Mouse (Mus musculus) lung, postnatal 4 days (tissue): ENCODE measurements at regions not wholly inside any gene's neighbourhood (a gene's known extent, or its start where the extent isn't known, plus 50 kb on each side); places are given as distances from the start of the nearest gene placed in this dataset.
"Not testable (repeated sequence)": the region's sequence is repeated elsewhere in the genome, so short reads cannot be mapped to it uniquely, and the experiment has no call there.

Source experiments
- DNase-seq, 2 experiments: peaks; one replicate each; pipeline ENCODE4 v3.0.0; 2021

DNA sequence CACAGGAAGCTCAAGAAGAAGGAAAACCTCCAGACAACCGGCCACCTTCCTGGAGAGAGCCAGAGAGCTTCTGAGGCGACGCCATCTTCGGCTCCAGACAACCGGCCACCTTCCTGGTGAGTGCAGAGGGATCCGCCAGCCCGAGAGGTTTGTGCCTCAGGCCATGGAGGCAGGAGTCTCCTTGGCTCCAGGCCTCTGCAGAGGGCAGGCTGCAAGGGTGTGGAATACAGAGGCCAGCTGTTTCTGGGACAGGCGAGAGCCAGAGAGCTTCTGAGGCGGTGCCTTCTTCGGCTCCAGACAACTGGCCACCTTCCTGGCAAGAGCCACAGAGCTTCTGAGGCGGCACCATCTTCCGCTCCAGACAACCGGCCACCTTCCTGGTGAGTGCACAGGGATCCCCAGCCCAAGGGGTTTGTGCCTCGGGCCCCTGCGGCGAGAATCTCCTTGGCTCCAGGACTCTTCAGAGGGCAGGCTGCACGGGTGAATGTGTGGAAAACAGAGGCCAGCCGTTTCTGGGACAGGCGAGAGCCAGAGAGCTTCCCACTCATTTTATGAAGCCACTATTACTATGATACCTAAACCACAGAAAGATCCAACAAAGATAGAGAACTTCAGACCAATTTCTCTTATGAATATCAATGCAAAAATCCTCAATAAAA lies 441.4 kb downstream of the Arl6ip6 start:
- peak in 1 of 2 experiments; percentile 18 for DNase-seq

- no peak for DNase-seq
These were observed 416.6 kb downstream of the Rprm start for GRCm38 (mm10) chr2:53668599-53669372.

DNA sequence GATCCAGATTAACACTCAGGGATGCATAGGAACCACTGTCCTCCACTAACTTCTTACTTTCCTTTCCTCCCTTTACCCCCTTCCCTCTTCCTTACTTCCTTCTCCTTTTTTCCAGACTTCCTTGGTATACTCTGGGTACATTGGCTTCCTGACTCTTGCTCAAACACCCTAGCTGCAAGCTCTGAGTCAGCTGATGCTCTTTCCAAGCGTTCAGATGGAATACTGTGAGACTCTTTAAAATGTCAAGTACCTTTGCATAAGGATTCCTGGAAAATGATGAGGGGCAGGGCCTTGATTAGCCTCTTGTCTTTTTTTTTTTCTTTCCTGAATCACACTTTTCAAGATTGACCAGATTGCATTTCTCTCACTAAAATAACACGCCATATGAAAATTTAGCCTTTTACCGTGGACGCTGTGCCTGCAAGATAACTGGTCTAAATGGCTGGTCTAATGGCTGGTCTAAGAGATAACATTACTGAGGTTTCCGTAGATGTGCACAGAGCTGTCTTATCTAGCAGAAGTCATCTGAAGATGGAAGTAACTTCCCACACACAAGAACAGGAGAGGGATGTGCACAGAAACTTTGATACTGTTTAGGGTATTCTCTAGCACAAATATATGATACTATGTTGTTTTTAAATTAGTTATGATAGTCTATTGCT lies 404.9 kb downstream of the Rprm start:
- no peak for DNase-seq

DNA sequence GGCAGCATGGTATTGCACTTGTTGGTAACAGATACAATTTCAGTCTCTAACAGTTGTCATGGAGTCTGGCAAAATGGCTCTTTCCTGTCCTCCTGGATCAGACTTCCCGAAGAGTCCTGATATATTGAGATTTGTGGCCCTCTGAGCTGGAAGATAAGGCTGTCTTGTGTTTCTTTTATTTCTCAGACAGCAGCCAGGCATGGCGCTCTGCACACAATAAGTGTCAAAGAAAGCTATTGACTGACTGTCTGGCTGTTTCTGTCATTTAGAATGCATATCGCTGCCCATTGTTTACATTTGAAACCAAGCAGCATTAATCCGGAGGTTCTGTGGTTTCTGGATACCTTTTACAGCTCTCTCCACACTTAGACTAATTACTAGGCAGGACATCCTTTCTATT lies 402.8 kb downstream of the Rprm start:
- no peak for DNase-seq

DNA sequence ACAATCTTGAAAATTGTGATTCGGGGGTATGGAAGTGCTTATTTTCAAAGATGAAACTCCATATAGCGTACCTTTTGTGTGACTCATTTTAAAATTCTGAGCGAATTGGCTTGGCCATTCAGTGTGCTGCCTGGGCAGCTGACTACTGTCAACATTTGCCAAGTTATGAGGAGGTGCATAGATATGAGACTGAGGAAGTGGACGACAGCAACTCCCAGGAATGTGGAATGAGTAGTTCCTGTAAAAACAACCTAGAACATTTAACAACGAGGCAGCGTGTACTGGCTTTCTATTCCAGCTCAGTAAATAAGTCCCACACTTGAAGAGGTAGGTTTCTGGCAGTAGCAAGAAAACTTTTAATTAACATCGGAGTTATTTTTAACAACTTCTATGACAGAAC lies 398.1 kb downstream of the Rprm start:
- no peak for DNase-seq

- DNase-seq: no peak
These were observed 396.0 kb downstream of the Rprm start for GRCm38 (mm10) chr2:53689223-53689880.

GRCm38 (mm10) chr2:53691580-53692118 lies 393.7 kb downstream of the Rprm start:
- no peak for DNase-seq

DNA sequence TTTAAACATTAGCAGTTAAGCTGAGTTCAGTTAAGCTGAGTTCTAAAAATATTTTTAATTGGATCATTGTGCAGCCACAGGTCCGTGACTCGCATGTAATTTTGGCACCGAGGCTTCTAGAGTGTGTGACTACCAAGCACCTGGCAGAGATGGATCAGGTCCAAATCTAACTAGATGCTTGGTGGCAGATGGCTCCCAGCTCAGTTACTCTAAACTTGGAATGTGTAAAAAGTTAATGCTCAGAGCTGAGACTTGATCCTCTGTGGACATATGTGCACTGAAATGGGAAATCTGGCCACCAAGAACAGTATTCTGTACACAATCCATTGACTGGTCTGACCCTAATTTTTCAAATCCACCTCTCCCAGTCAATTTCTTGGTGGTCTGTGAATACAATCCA lies 374.1 kb downstream of the Rprm start:
- no peak for DNase-seq

DNA sequence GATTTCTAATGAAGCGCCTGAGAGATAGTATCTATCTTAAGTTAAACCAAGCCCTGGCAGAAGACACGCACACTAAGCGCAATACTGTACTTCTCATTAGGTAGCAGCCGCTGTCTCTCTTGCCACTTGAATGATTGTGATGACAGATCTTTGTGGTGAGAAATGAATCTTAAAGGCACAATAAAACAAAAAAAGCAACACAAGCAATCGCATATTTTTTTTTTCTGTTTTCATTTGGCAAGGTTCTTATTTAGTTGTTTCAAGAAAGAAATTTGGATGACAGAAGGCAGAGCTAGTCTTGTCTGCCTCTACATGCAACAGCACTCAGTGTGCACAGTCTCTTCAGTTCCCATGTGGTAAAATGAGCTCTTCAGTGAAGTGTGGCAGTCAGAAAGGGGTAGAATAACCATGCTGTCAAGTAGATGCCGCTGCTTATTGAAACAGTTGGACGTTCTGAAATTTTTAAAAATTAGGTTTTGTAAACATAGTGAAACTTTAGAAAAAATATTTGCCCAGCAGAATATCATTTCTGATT lies 372.2 kb downstream of the Rprm start:
- DNase-seq: no peak

- DNase-seq: no peak
These were observed 370.3 kb downstream of the Rprm start for GRCm38 (mm10) chr2:53715017-53715416.

GRCm38 (mm10) chr2:53723231-53723630 lies 362.1 kb downstream of the Rprm start:
- no peak for DNase-seq

GRCm38 (mm10) chr2:53728693-53729092 lies 356.7 kb downstream of the Rprm start:
- DNase-seq: no peak

DNA sequence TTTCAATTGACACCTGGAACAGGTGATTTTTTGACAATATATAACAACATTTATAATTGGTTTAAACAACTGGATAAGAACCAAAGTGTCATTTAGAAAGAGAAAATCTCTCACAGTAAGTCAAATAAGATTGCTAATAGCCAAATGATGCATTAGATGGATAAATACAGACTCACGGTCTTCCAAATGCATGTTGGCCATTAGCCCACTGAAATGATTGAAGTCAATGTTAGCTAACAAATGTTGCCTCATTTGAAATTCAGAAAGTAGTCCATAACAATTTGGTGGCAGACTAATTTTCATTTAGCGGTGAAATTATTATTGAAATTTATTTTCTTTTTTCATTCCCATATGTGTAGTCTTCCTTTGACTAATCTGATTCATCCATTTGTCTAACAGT lies 354.9 kb downstream of the Rprm start:
- no peak for DNase-seq

DNA sequence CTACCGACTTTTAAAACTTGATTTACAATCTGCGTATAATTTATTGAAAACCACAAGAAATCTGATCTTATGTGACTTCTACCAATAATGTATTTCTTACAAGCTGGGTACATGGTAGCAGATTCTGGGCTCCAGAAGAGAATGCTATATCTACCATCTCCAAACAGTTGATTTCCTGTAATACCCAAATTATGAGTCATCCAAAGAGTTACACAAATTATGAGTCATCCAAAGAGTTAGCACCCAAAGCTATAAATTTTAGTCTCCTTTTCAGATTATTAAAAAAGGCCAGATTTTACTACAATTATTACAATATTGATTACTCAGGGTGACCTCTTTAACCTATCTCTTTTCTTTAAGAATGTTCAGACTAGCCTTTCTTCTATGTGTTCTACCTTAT lies 321.9 kb downstream of the Rprm start:
- DNase-seq: no peak

DNA sequence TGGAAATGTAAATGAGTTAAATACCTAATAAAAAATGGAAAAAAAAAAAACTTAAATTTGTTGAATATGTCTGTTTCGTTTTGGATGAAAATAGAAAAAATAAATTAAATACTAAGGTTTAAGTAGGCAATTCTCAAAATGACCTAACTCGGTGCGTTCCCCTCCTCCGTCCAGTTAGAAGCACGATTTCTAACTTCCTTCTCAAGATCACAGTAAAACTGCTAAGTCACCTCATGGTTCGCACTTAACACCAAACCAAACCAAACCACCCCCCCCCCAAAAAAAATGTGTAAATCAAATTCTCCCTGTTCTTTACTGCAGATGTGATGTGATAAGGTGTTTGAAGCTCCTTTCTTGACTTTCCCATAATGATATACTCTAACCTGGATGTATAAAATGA lies 303.3 kb downstream of the Rprm start:
- DNase-seq: not testable (repeated sequence)

DNA sequence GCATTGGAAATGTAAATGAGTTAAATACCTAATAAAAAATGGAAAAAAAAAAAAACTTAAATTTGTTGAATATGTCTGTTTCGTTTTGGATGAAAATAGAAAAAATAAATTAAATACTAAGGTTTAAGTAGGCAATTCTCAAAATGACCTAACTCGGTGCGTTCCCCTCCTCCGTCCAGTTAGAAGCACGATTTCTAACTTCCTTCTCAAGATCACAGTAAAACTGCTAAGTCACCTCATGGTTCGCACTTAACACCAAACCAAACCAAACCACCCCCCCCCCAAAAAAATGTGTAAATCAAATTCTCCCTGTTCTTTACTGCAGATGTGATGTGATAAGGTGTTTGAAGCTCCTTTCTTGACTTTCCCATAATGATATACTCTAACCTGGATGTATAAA lies 296.8 kb downstream of the Rprm start:
- not testable (repeated sequence) for DNase-seq

DNA sequence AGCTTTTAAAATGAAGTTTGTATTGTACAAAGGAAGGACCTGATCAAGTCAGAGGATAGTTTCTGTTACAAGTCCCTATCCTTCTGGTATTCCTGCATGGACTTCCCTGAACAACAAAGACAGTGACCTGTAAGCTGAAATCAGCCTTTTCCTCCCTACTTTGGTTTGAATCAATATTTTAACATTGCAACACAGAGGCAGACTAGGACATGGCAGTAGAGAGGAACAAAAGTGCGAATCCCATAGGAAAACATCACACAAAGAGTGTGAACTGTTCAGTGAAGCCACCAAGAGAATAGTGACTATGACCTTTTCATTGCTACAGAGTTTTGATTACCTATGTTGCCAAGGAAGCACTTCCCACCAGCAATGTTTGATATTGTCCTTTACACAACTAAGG lies 288.7 kb downstream of the Rprm start:
- no peak for DNase-seq

- no peak for DNase-seq
These were observed 281.7 kb downstream of the Rprm start for GRCm38 (mm10) chr2:53803666-53804065.

DNA sequence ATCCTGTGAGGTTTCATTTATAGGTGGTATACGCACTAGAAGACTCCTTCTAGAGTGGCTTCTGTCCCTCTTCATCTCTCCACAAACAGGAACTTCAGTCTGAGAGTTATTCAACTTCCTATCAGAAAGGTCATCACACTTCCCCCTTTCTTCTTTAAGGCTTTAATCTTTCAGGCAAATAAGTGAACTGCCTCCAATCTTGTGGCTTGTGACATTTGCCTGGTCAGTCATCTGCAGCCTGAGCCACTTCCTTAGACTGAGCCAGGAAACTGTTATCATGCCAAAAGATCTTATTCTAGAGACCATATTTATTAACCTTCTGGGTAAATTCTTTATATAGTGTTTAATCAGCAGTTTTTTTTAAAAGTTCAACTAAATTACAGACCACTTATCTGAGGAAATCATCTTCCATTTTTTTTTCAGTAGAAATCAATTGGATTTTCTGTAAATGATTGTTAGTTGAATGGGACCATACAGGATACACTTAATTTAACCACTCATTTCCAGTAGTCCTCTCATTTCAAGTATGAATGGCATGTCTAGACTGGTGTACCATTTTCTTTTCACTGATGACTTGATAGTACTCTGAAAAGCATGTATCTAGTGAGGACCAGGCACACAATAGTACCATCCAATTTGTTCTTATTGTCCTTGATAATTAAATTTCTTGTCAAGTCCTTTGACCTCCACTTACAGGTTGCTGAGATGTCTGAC lies 234.4 kb downstream of the Rprm start:
- DNase-seq: no peak
